ENCODE assay signal across 10 mouse cellular contexts in genomic region chr13:47336865-47337441, GRCm38 (mm10).
A peak's percentile ranks its signal among the peaks of the same experiment; 100 is the strongest.
DNase-seq lines count a peak whose midpoint lies in the region; ATAC-seq and TF ChIP-seq lines count a peak whose summit lies in the region.
"Had no signal": no experiment of that assay in that cellular context is flagged by ENCODE, and none has a peak within 500 bp of the region (broad histone marks: within the 10 kb centered on the region; RNA-seq: fewer than 3 reads in every experiment).

No protein-coding gene starts in this region.

- TF ChIP-seq CTCF in heart, adult 2 months (IDR thresholded peaks at IDR 0.05) = no peak

- H3K4me1 ChIP-seq in forebrain, embryonic 14.5 days (ENCODE audit: control insufficient read depth, insufficient read depth, low read length) = peaks cover 6% of the 10 kb centered on the region; the same call in 1 of the 2 replicates
- no peaks in the 10 kb centered on the region for H3K4me1 ChIP-seq in midbrain, embryonic 14.5 days (ENCODE audit: control insufficient read depth, insufficient read depth, low read length)
- H3K4me1 ChIP-seq in kidney, embryonic 14.5 days (ENCODE audit: control insufficient read depth, insufficient read depth, low read length) = no peaks in the 10 kb centered on the region
- H3K4me1 ChIP-seq in heart, adult 2 months (ENCODE audit: control insufficient read depth, insufficient read depth, low read length) = no peaks in the 10 kb centered on the region; the same call in 1 of the 2 replicates

- 57% methylated on average over 15 of the region's 15 CpGs for WGBS in forebrain, embryonic 14.5 days
- 74% methylated on average over 15 of the region's 15 CpGs for WGBS in midbrain, embryonic 14.5 days
- WGBS in kidney, embryonic 14.5 days = 90% methylated on average over 14 of the region's 15 CpGs
- WGBS in heart, adult 2 months = 88% methylated on average over 15 of the region's 15 CpGs

- peak; percentile 87 for DNase-seq in heart, adult 11 months
- DNase-seq in heart, adult 9 months (ENCODE audit: low spot score in 2 of 2) = no peak
- peak; percentile 42 for DNase-seq in Muller cell, postnatal 12 days (ENCODE audit: inconsistent ontology term)
- peak; percentile 65 for DNase-seq in forebrain, embryonic 14.5 days (ENCODE audit: low spot score)
- peak; percentile 37 for DNase-seq in midbrain, embryonic 14.5 days
- no peak for DNase-seq in heart, adult 2 months
- DNase-seq in kidney, adult 8-10 months = no peak
- DNase-seq: adrenal gland, postnatal 10 days had no signal

- H3K36me3 ChIP-seq in forebrain, embryonic 14.5 days (ENCODE audit: control insufficient read depth, insufficient read depth, low read length) = no peaks in the 10 kb centered on the region
- no peaks in the 10 kb centered on the region for H3K36me3 ChIP-seq in midbrain, embryonic 14.5 days (ENCODE audit: control insufficient read depth, insufficient read depth, low read length)
- no peaks in the 10 kb centered on the region for H3K36me3 ChIP-seq in kidney, embryonic 14.5 days (ENCODE audit: control insufficient read depth, insufficient read depth, low read length)
- no peaks in the 10 kb centered on the region for H3K36me3 ChIP-seq in heart, adult 2 months (ENCODE audit: control insufficient read depth, insufficient read depth, low read length)

- TF ChIP-seq EP300 in heart, adult 2 months (IDR thresholded peaks at IDR 0.05; ENCODE audit: insufficient read depth, low read depth, low read length) = no peak

- intact Hi-C loops in heart, adult 2 months (cut with DNase I) = no loop called here

- no peak overlapping the region for H3K4me2 ChIP-seq in forebrain, embryonic 14.5 days (ENCODE audit: low read length)
- no peak overlapping the region for H3K4me2 ChIP-seq in midbrain, embryonic 14.5 days (ENCODE audit: low read length)
- no peak overlapping the region for H3K4me2 ChIP-seq in kidney, embryonic 14.5 days (replicated peaks; ENCODE audit: low read depth, low read length)
- H3K4me2 ChIP-seq: lung, embryonic 14.5 days had no signal

- TF ChIP-seq POLR2A in heart, adult 2 months (IDR thresholded peaks at IDR 0.05; ENCODE audit: insufficient read depth, low read depth, low read length) = no peak

- no peak overlapping the region for H3K4me3 ChIP-seq in forebrain, embryonic 14.5 days (ENCODE audit: low read depth, low read length)
- H3K4me3 ChIP-seq in midbrain, embryonic 14.5 days (replicated peaks; ENCODE audit: low read depth, low read length) = no peak overlapping the region
- H3K4me3 ChIP-seq in kidney, embryonic 14.5 days (ENCODE audit: low read length) = no peak overlapping the region
- no peak overlapping the region for H3K4me3 ChIP-seq in heart, adult 2 months

- H3K79me2 ChIP-seq in heart, adult 2 months (replicated peaks; ENCODE audit: control insufficient read depth, insufficient read depth, low read length) = no peaks in the 10 kb centered on the region

- H3K27me3 ChIP-seq in forebrain, embryonic 14.5 days (replicated peaks; ENCODE audit: control insufficient read depth, insufficient read depth, low read length) = no peaks in the 10 kb centered on the region
- H3K27me3 ChIP-seq in midbrain, embryonic 14.5 days (ENCODE audit: control insufficient read depth, insufficient read depth, low read length) = no peaks in the 10 kb centered on the region
- no peaks in the 10 kb centered on the region for H3K27me3 ChIP-seq in kidney, embryonic 14.5 days (ENCODE audit: control insufficient read depth, insufficient read depth, low read length)
- no peaks in the 10 kb centered on the region for H3K27me3 ChIP-seq in heart, adult 2 months (ENCODE audit: control insufficient read depth, insufficient read depth, low read length)

- H3K27ac ChIP-seq in forebrain, embryonic 14.5 days (ENCODE audit: low read depth, low read length) = peak overlapping the region; percentile 21; the same call in 1 of the 2 replicates
- H3K27ac ChIP-seq in midbrain, embryonic 14.5 days (replicated peaks; ENCODE audit: low read depth, low read length) = no peak overlapping the region
- H3K27ac ChIP-seq in kidney, embryonic 14.5 days (ENCODE audit: low read depth, low read length) = no peak overlapping the region
- no peak overlapping the region for H3K27ac ChIP-seq in heart, adult 2 months

- H3K9me3 ChIP-seq in forebrain, embryonic 14.5 days (replicated peaks; ENCODE audit: control insufficient read depth, low read length) = no peaks in the 10 kb centered on the region
- no peaks in the 10 kb centered on the region for H3K9me3 ChIP-seq in midbrain, embryonic 14.5 days (ENCODE audit: control insufficient read depth, low read length)
- no peaks in the 10 kb centered on the region for H3K9me3 ChIP-seq in kidney, embryonic 14.5 days (ENCODE audit: control insufficient read depth, low read length)

- H3K9ac ChIP-seq in forebrain, embryonic 14.5 days (ENCODE audit: low read length) = no peak overlapping the region
- no peak overlapping the region for H3K9ac ChIP-seq in midbrain, embryonic 14.5 days (replicated peaks; ENCODE audit: low read length)
- no peak overlapping the region for H3K9ac ChIP-seq in kidney, embryonic 14.5 days (ENCODE audit: low read depth, low read length)
- H3K9ac ChIP-seq in heart, adult 2 months (ENCODE audit: low read depth, low read length) = no peak overlapping the region
- H3K9ac ChIP-seq: lung, embryonic 14.5 days had no signal

- ATAC-seq in forebrain, embryonic 14.5 days = peak; percentile 62
- no peak; the same call in 1 of the 2 replicates for ATAC-seq in midbrain, embryonic 14.5 days (ENCODE audit: low FRiP score, low TSS enrichment)
- no peak for ATAC-seq in kidney, embryonic 14.5 days (ENCODE audit: low FRiP score, low TSS enrichment)

Comparison
In these comparisons a context has a peak if more than half of its experiments do, and no peak if none do; other contexts are left out.
1. DNase-seq: peak in heart, adult 11 months (single experiment), Muller cell, postnatal 12 days (single experiment), forebrain, embryonic 14.5 days (single experiment) and midbrain, embryonic 14.5 days (single experiment); none in heart, adult 9 months (0 of 2), heart, adult 2 months (0 of 2) and kidney, adult 8-10 months (0 of 2).